Mouse (Mus musculus) adrenal gland, postnatal 36 days (tissue): ENCODE data around the gene Foxk2. TPM values are rescaled to one million over a fixed set of nuclear protein-coding genes. Genes with fewer than 3 reads are reported as not detected.

ENCODE experiments used
- total RNA-seq, 2 experiments: library from RNA; stranded (reverse); gene quantifications; 2 replicates each; pipeline ENCODE4 v1.2.3; 2021

The Foxk2 gene
- total RNA-seq, 2 experiments from 2014 or later = 35.0 to 45.5 TPM

Other genes starting within 250 kb of the Foxk2 start
- under 1 TPM; 0.30 to 0.53 TPM for gene Cd7, start 220.6 kb upstream of the Foxk2 start, total RNA-seq
- not detected for gene Sectm1b, start 196.4 kb upstream of the Foxk2 start, total RNA-seq
- not detected for gene Sectm1a, start 178.8 kb upstream of the Foxk2 start, total RNA-seq
- gene Tex19.2, start 141.3 kb upstream of the Foxk2 start, total RNA-seq = not detected
- gene Tex19.1, start 113.8 kb upstream of the Foxk2 start, total RNA-seq = not detected
- not detected for gene Uts2r, start 99.7 kb upstream of the Foxk2 start, total RNA-seq
- gene Hexdc, start 55.6 kb upstream of the Foxk2 start, total RNA-seq = 10 to 100 TPM in 1 of 2 experiments, 1 to 10 TPM in 1; 9.1 to 11.5 TPM
- 10 to 100 TPM; 22.6 to 30.5 TPM for gene Ogfod3, start 55.3 kb upstream of the Foxk2 start, total RNA-seq
- 10 to 100 TPM; 20.6 to 21.0 TPM for gene Cybc1, start 30.7 kb upstream of the Foxk2 start, total RNA-seq
- 10 to 100 TPM; 18.7 to 27.3 TPM for gene Narf, start 22.7 kb upstream of the Foxk2 start, total RNA-seq
- gene Wdr45b, start 94.5 kb downstream of the Foxk2 start, total RNA-seq = 10 to 100 TPM; 56.7 to 67.2 TPM
- gene Rab40b, start 128.3 kb downstream of the Foxk2 start, total RNA-seq = 1 to 10 TPM; 5.6 to 6.7 TPM
- 10 to 100 TPM; 15.1 to 17.8 TPM for gene Fn3krp, start 161.4 kb downstream of the Foxk2 start, total RNA-seq
- gene Fn3k, start 174.9 kb downstream of the Foxk2 start, total RNA-seq = 1 to 10 TPM; 4.4 to 6.9 TPM
- gene Tbcd, start 192.0 kb downstream of the Foxk2 start, total RNA-seq = 10 to 100 TPM; 31.5 to 39.4 TPM